Mouse (Mus musculus): Measurements from ENCODE around the gene Vsig8. TPM values are rescaled to one million over a fixed set of nuclear protein-coding genes. Genes with fewer than 3 reads are reported as not detected.

Vsig8 gene
- total RNA-seq, 2 experiments from 2014 or later: not detected

DNA sequence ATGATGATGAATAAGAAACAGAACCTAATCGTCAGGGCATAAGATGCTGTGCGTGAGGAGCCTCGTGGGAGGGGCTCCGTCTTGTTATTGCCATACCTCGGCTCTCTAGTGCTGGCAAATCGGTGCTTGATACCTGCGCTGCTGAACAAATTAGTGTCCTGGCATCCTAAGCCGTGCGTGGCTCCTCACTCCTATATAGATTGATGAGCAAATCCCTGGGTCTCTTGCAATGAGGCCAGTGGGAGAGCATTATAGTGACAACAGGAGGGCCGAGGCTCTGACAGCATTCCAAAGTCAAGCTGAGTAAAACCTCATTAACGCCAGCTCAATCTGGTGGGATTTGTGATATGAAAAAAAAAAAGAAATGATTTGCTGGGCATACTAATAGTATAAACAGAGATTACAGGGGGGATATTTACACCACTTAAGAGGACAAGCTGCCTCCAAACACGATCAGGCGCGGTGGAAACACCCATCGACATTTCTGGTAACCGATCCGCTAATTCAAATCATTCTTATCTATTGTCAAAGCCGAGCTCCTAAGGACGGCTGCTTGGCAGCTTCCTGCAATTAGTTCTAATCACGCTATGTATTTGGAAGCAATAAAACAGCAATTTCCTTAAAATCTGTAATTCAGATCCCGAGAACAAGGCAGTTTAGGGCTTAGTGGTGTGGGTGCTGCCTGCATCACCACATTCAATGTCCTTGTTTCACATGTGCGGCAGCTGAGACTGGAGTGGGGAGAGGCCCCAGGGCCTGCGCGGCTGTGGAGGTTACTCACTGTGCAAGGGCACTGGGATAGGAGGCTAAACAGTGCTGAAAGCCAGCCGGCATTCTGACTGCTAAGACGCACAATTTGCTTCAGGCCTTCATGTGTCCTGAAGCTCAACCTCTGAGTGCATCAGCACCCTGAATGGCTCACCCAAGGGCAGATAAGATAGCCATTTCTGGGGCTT lies 30.2 kb downstream of the Vsig8 start:
- DNase-seq (ENCODE audit: low spot score in 2 of 2): no peak

DNA sequence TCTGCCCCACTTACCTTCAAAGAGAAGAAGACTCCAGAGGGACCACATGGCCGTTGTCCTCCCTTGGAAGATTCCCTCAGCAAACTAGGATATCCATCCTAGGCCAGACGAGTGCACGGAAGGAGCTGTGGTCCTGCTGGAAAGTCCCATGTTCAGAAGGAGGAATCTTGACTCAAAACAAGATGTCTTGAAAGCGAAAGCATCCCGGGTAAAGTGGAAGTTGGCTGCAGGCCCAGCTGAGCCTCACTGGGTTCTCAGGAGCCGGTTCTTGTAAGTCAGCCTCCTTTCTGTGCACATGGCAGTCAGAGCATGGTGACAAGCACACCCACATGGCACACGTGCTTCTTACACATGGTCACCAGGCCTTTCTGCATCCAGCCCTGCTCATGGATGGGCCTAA lies 34.6 kb downstream of the Vsig8 start, which contains the start of gene Slamf8:
Gene Slamf8 (minus strand): TSS at position 184 of the 400 bp plus-strand sequence.
- DNase-seq (ENCODE audit: low spot score in 2 of 2): no peak

DNA sequence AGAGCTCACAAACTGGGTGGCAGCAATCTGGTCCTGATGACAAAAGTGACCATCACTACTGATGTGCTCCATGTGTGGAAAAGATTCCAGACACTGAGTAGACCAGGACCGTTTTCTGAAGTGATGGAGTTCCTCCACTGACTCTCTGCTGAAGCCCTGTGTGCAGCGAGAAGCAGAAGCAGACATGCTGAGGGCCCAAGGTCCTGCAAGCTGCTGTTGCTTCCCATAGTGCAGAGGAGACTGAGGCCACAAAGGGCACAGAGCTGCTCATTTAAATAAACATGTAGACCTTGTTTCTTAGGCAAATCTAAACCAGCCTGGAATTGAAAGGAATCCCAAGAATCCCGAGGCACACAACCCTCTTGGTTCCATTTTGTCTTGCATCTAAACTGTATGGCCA lies 37.6 kb downstream of the Vsig8 start:
- peak in 1 of 2 experiments; percentile 5 for DNase-seq (ENCODE audit: low spot score in 2 of 2)

DNA sequence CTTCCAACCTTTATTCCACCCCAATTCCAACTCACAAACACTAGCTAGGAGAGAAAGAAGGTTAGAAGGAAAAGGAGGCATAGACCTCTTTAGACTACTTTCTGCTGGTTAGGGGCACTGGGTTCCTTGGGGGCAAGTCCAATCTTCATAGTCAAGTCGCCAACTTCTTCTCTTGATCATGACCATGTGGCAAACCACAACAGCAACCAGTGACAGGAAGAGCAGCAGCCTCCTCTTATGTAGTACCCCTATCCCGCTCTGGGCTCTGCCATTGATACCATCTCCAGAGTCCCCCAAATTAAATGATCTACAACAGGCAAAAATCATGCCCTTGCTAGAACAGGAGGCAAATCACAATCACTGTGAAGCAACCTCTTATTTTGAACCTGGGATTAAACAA lies 38.2 kb downstream of the Vsig8 start:
- DNase-seq (ENCODE audit: low spot score in 2 of 2): no peak

DNA sequence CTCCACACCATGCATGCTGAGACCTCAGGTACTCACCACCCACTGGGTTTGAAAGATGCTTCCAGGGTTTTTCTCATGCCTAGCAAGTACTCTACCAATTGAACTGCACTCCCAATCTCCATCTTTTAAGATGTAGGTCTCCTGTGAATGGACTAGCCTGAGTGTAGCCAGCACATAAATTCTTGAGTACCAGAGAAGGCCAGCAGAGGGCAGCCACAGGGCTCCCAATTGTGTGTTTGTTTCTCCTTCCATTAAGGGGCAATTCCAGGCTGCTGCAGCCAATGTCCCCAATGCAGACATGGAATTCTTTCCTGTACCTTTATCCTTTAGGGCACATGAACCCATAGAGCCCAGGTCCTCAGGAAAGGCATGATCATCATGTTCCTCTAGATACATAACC lies 38.8 kb downstream of the Vsig8 start:
- peak; percentile 15 to 25 for DNase-seq (ENCODE audit: low spot score in 2 of 2)

DNA sequence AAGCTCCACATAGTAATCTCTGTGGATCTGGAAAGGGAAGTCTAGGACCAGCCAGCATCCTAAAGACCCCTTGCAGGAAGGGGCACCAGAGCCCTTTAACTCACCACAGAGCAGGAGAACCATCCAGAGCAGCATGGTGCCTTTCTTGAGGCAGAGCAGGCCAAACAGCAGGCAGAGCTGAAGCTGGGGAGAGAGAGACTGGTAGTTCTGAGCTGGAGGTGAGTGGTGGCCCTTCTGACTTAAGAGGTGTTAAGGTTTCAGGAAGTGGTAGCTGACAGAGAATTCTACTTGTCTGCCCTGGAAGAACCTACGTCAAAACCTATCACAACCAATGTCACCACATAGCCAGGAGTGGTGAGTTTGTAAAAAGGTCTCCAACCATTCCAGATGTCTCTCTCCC lies 46.6 kb downstream of the Vsig8 start, which contains the start of gene Fcrl6:
Gene Fcrl6 (minus strand): TSS at position 226 of the 400 bp plus-strand sequence.
- peak in 1 of 2 experiments; percentile 9 for DNase-seq (ENCODE audit: low spot score in 2 of 2)

DNA sequence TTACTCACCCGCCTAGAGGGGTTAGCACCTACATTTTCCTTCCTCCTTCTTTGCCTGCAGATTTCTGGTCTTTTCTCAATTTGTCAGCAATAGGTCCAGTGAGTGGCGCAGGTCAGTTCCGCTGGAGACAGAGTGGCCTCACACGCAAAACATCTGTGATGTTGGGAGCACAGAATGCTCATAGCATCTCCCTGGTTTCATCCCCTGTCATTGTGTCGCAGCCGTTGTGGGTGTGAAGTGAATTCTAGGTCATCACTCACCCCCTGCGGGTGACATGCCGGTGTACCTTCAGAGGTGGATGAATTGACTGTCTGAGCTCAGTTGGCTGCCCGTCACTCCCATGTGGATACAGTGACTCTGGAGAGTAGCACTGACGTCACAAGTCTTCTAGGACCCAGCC lies 55.6 kb downstream of the Vsig8 start:
- DNase-seq (ENCODE audit: low spot score in 2 of 2): peak in 1 of 2 experiments; percentile 3

DNA sequence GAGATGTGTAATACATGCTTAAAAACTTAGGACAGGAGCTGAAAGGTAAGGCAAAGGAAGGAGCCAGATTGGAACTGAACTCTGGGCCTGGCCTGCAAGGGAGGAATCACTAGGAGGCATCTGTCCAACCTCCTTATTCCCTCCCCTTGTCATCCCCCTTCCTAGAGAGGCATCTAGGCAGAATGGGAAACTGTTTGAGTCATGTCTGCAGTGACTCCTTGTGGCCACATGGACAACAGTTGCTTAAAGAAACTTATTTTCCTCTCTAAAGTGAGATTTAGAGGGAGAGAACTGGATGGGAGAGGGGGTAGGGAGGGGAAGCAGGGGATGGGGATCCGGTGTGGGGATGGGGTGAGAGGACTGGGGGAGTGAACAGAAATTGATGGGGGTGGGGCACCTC lies 57.0 kb downstream of the Vsig8 start:
- peak in 1 of 2 experiments; percentile 4 for DNase-seq (ENCODE audit: low spot score in 2 of 2)

Other genes with a start within 250 kb of the Vsig8 start
- gene Kcnj9, start 226.6 kb upstream of the Vsig8 start, total RNA-seq (2021): not detected
- 1 to 10 TPM; 2.2 to 2.3 TPM for gene Kcnj10, start 214.7 kb upstream of the Vsig8 start, total RNA-seq (2021)
- gene Pigm, start 179.4 kb upstream of the Vsig8 start, total RNA-seq (2021): 1 to 10 TPM; 7.7 to 9.7 TPM
- gene Slamf9, start 80.6 kb upstream of the Vsig8 start, total RNA-seq (2021): under 1 TPM; 0.47 to 0.56 TPM
- gene Igsf9, start 74.2 kb upstream of the Vsig8 start, total RNA-seq (2021): 1 to 10 TPM; 1.7 to 2.3 TPM
- 100 to 1,000 TPM; 146 to 158 TPM for gene Tagln2, start 55.9 kb upstream of the Vsig8 start, total RNA-seq (2021)
- gene Cfap45, start 35.1 kb upstream of the Vsig8 start, total RNA-seq (2021): 1 to 10 TPM; 1.3 to 1.8 TPM
- gene Slamf8, start 34.6 kb downstream of the Vsig8 start, total RNA-seq (2021): under 1 TPM in 1 of 2 experiments, not detected in 1; 0.17 TPM
- not detected for gene Fcrl6, start 46.6 kb downstream of the Vsig8 start, total RNA-seq (2021)
- 10 to 100 TPM; 20.3 to 23.0 TPM for gene Dusp23, start 77.0 kb downstream of the Vsig8 start, total RNA-seq (2021)
- under 1 TPM; 0.21 to 0.29 TPM for gene Crp, start 142.1 kb downstream of the Vsig8 start, total RNA-seq (2021)